Mouse (Mus musculus) heart, adult 2 months (tissue): ENCODE measurements around the gene Ldb3. TPM values are rescaled to one million over a fixed set of nuclear protein-coding genes. Genes with fewer than 3 reads are reported as not detected.

ENCODE experiments used
- DNase-seq, 2 experiments: peaks; one replicate each; pipeline ENCODE4 v3.0.0; 2021
- H3K27ac ChIP-seq: fragments of 200-600 bp; 2 replicates; pipeline ENCODE4 v1.8.1; 2022
- H3K27me3 ChIP-seq: fragments of 200-500 bp; 2 replicates; pipeline ENCODE4 v1.6.1; 2012; ENCODE audit warnings: mild to moderate bottlenecking, low read length, inconsistent platforms, mixed read lengths; ENCODE audit not compliant: control insufficient read depth, insufficient read depth
- H3K36me3 ChIP-seq: fragments of 200-500 bp; 2 replicates; pipeline ENCODE4 v1.6.1; 2012; ENCODE audit warnings: low read length, inconsistent platforms; ENCODE audit not compliant: control insufficient read depth, insufficient read depth
- H3K4me1 ChIP-seq: fragments of 200-500 bp; 2 replicates; pipeline ENCODE4 v1.6.1; 2011; ENCODE audit warnings: low read length; ENCODE audit not compliant: control insufficient read depth, insufficient read depth
- H3K4me3 ChIP-seq: fragments of 200-600 bp; 2 replicates; pipeline ENCODE4 v1.8.1; 2022
- H3K79me2 ChIP-seq: fragments of 200-500 bp; replicated peaks from 2 replicates; pipeline ENCODE4 v1.6.1; 2012; ENCODE audit warnings: mild to moderate bottlenecking, inconsistent platforms, low read length, moderate library complexity, mixed read lengths; ENCODE audit not compliant: control insufficient read depth, insufficient read depth
- H3K9ac ChIP-seq: fragments of 200-500 bp; 2 replicates; pipeline ENCODE4 v1.6.1; 2012; ENCODE audit warnings: low read depth, mild to moderate bottlenecking, control low read depth, inconsistent platforms, low read length, mixed read lengths
- CTCF ChIP-seq: fragments of 200-600 bp; IDR thresholded peaks from 2 replicates; pipeline ENCODE4 v1.8.1; 2022; ENCODE audit warnings: antibody characterized with exemption, mild to moderate bottlenecking, moderate library complexity
- EP300 ChIP-seq: fragments of 200-500 bp; IDR thresholded peaks from 2 replicates; pipeline ENCODE4 v1.6.1; 2011; ENCODE audit warnings: low read depth, low read length, control low read depth; ENCODE audit not compliant: insufficient read depth
- POLR2A ChIP-seq: fragments of 200-500 bp; IDR thresholded peaks from 2 replicates; pipeline ENCODE4 v1.6.1; 2011; ENCODE audit warnings: mild to moderate bottlenecking, low read depth, low read length, control low read depth; ENCODE audit not compliant: insufficient read depth
- WGBS: fragments of 180-500 bp; shearing (Covaris S2); methylation state at CpG from one replicate; pipeline ENCODE4 v1.1.7; 2018; 5-methylcytosine and 5-hydroxymethylcytosine counted together
- intact Hi-C: fragments of 180-260 bp; cut with DNase I; formaldehyde crosslinking; loops from one replicate; pipeline ENCODE4 v1.15.1; 2025
- polyA plus RNA-seq: library from polyadenylated mRNA; depleted of rRNA; stranded (reverse); fragments of >200 nt; gene quantifications from 2 replicates; pipeline ENCODE4 v1.2.3, GENCODE M21; 2012
- total RNA-seq, 2 experiments: library from RNA; stranded (reverse); gene quantifications; 2 replicates each; pipeline ENCODE4 v1.2.3; 2021

Gene Ldb3
- total and polyA plus RNA-seq, 3 experiments = 940 to 1,138 (median 1,084) TPM

- H3K79me2 ChIP-seq = no peaks in the 10 kb centered on the region
- DNase-seq = no peak
- WGBS = 37% methylated on average over 11 of the region's 11 CpGs
- no peak overlapping the region for H3K4me3 ChIP-seq
- TF ChIP-seq POLR2A (no peak), EP300 (no peak), CTCF (no peak)
- H3K4me1 ChIP-seq = peaks cover 5% of the 10 kb centered on the region
- no peak overlapping the region for H3K27ac ChIP-seq
- no peaks in the 10 kb centered on the region for H3K27me3 ChIP-seq
- intact Hi-C loops = no loop called here
- H3K9ac ChIP-seq = no peak overlapping the region
- H3K36me3 ChIP-seq = no peaks in the 10 kb centered on the region
These were observed 76.6 kb downstream of the Ldb3 start for GRCm38 (mm10) chr14:34511901-34512300.

- no peak overlapping the region for H3K4me3 ChIP-seq
- peaks cover 4% of the 10 kb centered on the region for H3K36me3 ChIP-seq
- H3K79me2 ChIP-seq = no peaks in the 10 kb centered on the region
- H3K4me1 ChIP-seq = peaks cover 5% of the 10 kb centered on the region
- no peaks in the 10 kb centered on the region for H3K27me3 ChIP-seq
- peak overlapping the region; percentile 26; the same call in 1 of the 2 replicates for H3K27ac ChIP-seq
- WGBS = 28% methylated on average over 7 of the region's 7 CpGs
- no peak for DNase-seq
- intact Hi-C loops = no loop called here
- H3K9ac ChIP-seq = no peak overlapping the region; the same call in 1 of the 2 replicates
- no peak for TF ChIP-seq CTCF
- TF ChIP-seq POLR2A = no peak
- no peak for TF ChIP-seq EP300
These were observed 79.5 kb downstream of the Ldb3 start for GRCm38 (mm10) chr14:34508842-34509439.

GRCm38 (mm10) chr14:34508187-34508840 is 80.2 kb downstream of the Ldb3 start:
- TF ChIP-seq EP300 = no peak
- TF ChIP-seq POLR2A = no peak
- TF ChIP-seq CTCF = no peak
- Histone ChIP-seq H3K27ac (peak overlapping the region; percentile 26; the same call in 1 of the 2 replicates), H3K4me1 (peaks cover 5% of the 10 kb centered on the region), H3K4me3 (no peak overlapping the region), H3K9ac (peak overlapping the region; percentile 1), H3K79me2 (no peaks in the 10 kb centered on the region), H3K27me3 (no peaks in the 10 kb centered on the region), H3K36me3 (peaks cover 8% of the 10 kb centered on the region)
- intact Hi-C loops = no loop called here
- WGBS = 51% methylated on average over 4 of the region's 4 CpGs
- DNase-seq = no peak

- Histone ChIP-seq H3K4me3 (no peak overlapping the region), H3K27ac (peak overlapping the region; percentile 36; the same call in 1 of the 2 replicates), H3K36me3 (peaks cover 10% of the 10 kb centered on the region), H3K4me1 (peaks cover 5% of the 10 kb centered on the region), H3K79me2 (no peaks in the 10 kb centered on the region), H3K9ac (no peak overlapping the region), H3K27me3 (peaks cover 2% of the 10 kb centered on the region; the same call in 1 of the 2 replicates)
- no peak for DNase-seq
- TF ChIP-seq CTCF = no peak
- no peak for TF ChIP-seq EP300
- no peak for TF ChIP-seq POLR2A
- intact Hi-C loops = loop anchor here (2.0 kb wide), 1 partner anchor 43 kb away; no protein-coding TSS in a partner anchor
- 41% methylated on average over 7 of the region's 7 CpGs for WGBS
These were observed 83.2 kb downstream of the Ldb3 start for GRCm38 (mm10) chr14:34505309-34505708.

GRCm38 (mm10) chr14:34504377-34504776 is 84.1 kb downstream of the Ldb3 start:
- H3K79me2 ChIP-seq = no peaks in the 10 kb centered on the region
- H3K4me1 ChIP-seq = peaks cover 7% of the 10 kb centered on the region
- peak overlapping the region; percentile 96 for H3K27ac ChIP-seq
- 69% methylated on average over 5 of the region's 5 CpGs for WGBS
- peaks cover 10% of the 10 kb centered on the region for H3K36me3 ChIP-seq
- no peak overlapping the region for H3K9ac ChIP-seq
- no peak overlapping the region for H3K4me3 ChIP-seq
- TF ChIP-seq POLR2A = no peak
- TF ChIP-seq CTCF = no peak
- no peak for TF ChIP-seq EP300
- intact Hi-C loops = loop anchor here (2.0 to 5.0 kb wide), 2 partner anchors 42 to 44 kb away; no protein-coding TSS in a partner anchor
- H3K27me3 ChIP-seq = peaks cover 2% of the 10 kb centered on the region; the same call in 1 of the 2 replicates
- DNase-seq = no peak

- Histone ChIP-seq H3K36me3 (peaks cover 10% of the 10 kb centered on the region), H3K4me3 (no peak overlapping the region), H3K27me3 (peaks cover 2% of the 10 kb centered on the region; the same call in 1 of the 2 replicates), H3K79me2 (no peaks in the 10 kb centered on the region), H3K4me1 (peaks cover 7% of the 10 kb centered on the region), H3K27ac (peak overlapping the region; percentile 96), H3K9ac (no peak overlapping the region)
- WGBS = 62% methylated on average over 6 of the region's 6 CpGs
- TF ChIP-seq POLR2A = no peak
- TF ChIP-seq CTCF = no peak
- TF ChIP-seq EP300 = no peak
- intact Hi-C loops = loop anchor here (2.0 to 5.0 kb wide), 2 partner anchors 41 to 45 kb away; no protein-coding TSS in a partner anchor
- DNase-seq = no peak
These were observed 84.7 kb downstream of the Ldb3 start for GRCm38 (mm10) chr14:34503759-34504158.
